Mouse (Mus musculus): ENCODE results near the gene Map6d1.

Gene Map6d1

DNA sequence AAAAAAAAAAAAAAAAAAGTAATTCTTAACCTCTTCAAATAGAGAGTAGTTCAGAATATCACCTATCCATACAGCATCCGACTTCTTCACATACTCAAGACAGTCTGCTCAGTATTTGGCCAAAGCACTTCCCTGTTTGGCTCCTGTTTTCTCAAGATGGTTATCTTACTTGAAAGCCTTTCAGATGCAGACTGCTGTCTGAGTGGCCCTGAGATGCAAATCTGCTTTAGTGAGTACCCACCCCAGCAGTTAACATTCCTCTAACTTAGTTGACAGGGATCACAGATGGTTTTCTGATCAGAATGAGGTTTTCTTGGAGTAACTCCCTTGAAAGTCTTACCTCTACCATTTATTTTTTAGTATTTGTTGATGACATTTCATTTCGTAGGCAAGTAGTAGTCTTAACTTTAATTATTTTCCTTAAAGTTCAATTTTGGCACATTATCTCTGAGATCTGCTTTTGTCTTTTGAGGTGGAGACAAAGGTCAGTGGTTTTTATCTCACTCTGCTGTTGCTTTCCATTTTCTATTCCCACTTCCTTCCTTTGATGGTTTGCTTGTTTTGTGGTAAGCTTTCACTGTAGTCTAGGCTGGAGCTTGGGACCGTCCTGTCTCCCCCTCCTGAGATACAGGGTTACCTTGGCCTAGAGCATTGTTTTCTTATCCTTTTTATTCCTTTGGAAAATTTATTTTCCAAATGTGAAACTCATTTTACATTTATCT lies 49.8 kb downstream of the Map6d1 start:
- DNase-seq (ENCODE audit: inconsistent age in 2 of 2, low spot score in 1 of 2) = no peak

- DNase-seq (ENCODE audit: inconsistent age in 2 of 2, low spot score in 1 of 2) = peak in 1 of 2 experiments; percentile 46
Observed at GRCm38 (mm10) chr16:20185368-20185767, 55.8 kb downstream of the Map6d1 start.

Data from adrenal gland, adult (tissue).